Mouse (Mus musculus) kidney, postnatal 25 days (tissue): ENCODE measurements around the gene Il4i1.
A peak's percentile ranks its signal among the peaks of the same experiment; 100 is the strongest.

Experiments used
- DNase-seq, 2 experiments: peaks; one replicate each; pipeline ENCODE4 v3.0.0; 2021; ENCODE audit warnings: mixed read lengths in 2 of 2

Gene Il4i1

DNA sequence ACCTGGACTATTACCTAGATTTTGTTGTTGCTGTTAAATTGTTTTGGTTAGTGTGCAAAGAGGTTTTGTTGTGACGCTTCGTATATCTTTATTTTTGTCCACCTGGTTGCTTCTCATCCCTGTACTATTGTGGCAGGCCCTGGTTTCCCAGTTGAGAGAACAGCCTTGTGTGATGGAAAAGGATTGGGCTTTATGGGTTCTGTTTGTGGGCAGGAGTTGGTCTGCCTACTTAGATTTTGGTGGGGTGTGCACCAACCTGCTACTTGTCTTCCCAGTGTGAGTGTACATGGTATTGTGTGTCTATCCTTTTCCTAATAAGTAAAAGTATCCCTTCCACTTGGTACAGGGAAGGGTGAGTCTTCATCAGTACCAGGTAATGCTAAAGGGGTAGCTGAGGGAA is 3.2 kb downstream of the Il4i1 start:
- peak in 1 of 2 experiments; percentile 4 for DNase-seq

- peak in 1 of 2 experiments; percentile 36 for DNase-seq
Observed at GRCm38 (mm10) chr7:44819863-44820262, 3.7 kb downstream of the Il4i1 start.

- DNase-seq = peak in 1 of 2 experiments; percentile 5
Observed at GRCm38 (mm10) chr7:44820525-44820924, 4.3 kb downstream of the Il4i1 start.

DNA sequence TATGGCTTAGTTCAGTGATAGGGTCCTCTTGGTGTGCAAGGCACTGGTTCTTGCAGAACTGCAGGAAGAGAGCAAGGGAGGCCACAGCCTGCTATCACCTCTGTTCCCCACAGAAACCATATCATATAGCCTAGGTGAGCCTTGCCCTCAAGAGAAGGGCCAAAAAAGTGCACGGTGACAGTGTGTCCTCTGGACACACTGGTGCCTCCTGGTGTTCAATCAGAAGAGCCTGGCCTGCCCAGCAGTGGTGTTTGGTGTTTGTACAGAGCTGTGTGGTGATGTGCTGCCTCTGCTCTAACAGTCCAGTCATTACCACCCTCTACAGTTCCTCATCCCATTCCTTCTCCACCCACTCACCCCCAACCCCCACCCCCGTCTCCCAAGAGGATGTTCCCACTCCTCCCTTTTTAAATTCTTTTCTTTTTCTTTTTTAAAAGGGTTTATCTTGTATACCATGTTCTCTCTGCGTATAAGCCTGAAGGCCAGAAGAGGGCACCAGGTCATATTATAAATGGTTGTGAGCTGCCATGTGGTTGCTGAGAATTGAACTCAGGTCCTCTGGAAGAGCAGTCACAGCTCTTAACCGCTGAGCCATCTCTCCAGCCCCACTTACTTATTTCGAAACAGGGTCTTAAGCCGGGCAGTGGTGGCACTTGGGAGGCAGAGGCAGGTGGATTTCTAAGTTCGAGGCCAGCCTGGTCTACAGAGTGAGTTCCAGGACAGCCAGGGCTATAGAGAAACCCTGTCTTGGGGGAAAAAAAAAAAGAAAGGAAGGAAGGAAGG is 5.7 kb downstream of the Il4i1 start:
- peak; percentile 1 to 20 for DNase-seq

DNA sequence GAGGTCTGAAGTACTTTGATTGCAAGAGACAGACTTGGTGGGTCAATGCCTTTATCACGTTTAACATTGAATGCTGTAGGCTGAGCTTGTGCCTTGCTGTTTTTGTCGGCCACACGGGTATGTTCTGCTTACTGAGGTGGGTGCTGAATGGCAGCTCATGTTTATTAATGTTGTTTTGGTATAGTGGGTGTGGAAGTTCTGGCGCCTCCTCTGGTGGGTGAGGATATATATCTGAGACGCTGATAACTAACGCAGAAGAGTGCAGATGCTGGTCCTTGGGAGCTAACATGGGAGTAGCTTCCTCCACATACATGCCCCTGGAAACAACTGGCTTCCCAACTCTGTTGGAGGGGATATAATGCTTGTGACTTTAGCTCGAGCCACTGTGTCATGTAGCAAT is 7.2 kb downstream of the Il4i1 start:
- DNase-seq = peak in 1 of 2 experiments; percentile 5

GRCm38 (mm10) chr7:44824872-44825271 is 8.7 kb downstream of the Il4i1 start:
- peak; percentile 78 to 90 for DNase-seq

GRCm38 (mm10) chr7:44826771-44827170 is 10.6 kb downstream of the Il4i1 start:
- DNase-seq = no peak

DNA sequence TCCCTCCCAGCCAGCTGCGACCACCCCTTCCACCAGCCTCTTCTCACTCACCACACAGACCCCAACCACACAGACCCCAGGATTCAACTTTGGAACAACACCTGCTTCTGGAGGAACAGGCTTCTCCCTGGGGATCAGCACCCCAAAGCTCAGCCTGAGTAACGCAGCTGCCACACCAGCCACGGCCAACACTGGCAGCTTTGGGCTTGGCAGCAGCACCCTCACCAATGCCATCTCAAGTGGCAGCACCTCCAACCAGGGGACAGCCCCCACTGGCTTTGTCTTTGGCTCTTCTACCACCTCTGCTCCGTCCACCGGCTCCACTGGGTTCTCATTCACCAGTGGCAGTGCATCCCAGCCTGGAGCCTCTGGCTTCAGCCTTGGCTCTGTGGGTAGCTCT is 12.5 kb downstream of the Il4i1 start:
- no peak for DNase-seq

GRCm38 (mm10) chr7:44832763-44833162 is 16.6 kb downstream of the Il4i1 start:
- no peak for DNase-seq

DNA sequence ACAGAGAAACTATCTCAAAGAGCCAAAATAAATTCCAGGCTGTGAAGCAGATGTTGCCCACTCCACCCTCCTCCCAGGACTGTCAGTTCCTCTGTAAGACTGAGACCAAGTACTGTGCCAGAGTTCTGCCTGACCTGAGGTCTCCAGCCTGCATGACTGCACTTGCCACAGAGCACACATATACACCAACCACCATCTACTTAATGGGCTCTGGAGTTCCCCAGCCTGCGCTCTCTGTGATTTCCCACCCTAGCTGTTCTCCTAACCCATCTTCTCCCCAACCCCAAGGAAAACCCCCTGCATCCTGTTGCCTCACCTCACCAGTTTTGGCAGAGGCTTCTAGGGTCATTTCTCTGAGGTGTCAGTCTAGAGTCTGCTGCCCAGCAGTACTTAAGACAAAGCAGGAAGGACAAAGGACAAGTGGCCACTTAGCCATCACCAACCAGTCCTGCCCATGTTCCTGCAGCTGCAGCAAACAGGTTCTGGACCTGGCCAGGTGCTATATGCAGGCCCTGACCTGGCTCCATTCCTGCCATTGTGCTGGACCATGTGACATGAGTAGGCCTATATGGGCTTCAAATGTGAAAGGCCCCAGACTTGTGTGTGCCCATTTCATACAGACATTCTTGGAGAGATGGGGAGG is 19.3 kb downstream of the Il4i1 start:
- no peak for DNase-seq

GRCm38 (mm10) chr7:44836016-44836404 is 19.8 kb downstream of the Il4i1 start:
- DNase-seq = peak in 1 of 2 experiments; percentile 57

DNA sequence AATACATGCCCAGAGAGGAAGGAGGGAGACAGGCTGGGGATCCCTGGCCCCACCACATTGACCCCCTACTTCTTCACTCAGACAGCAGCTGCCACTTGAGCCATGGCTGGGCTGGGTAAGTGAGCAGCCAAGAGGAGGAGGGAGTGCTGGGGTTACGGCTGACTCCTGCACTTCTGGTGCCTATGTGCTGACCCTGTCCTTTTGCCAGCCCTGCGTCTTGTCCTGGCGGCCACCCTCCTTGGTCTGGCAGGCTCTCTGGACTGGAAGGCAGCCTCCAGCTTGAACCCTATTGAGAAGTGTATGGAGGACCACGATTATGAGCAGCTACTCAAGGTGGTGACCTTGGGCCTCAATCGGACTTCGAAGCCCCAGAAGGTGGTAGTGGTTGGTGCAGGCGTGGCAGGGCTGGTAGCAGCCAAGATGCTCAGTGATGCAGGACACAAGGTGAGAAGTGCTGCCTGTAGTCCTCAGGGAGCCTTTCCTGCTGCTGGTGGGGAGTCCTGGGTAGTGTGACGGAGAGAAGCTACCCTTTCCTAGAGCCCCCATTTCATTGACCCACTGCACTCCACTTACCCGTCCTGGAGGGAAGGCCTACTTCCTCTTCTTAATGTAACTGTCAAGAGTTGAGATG is 20.4 kb downstream of the Il4i1 start:
- DNase-seq = no peak

GRCm38 (mm10) chr7:44838073-44838472 is 21.9 kb downstream of the Il4i1 start:
- no peak for DNase-seq

- peak in 1 of 2 experiments; percentile 51 for DNase-seq
Observed at GRCm38 (mm10) chr7:44839171-44839490, 22.9 kb downstream of the Il4i1 start.

DNA sequence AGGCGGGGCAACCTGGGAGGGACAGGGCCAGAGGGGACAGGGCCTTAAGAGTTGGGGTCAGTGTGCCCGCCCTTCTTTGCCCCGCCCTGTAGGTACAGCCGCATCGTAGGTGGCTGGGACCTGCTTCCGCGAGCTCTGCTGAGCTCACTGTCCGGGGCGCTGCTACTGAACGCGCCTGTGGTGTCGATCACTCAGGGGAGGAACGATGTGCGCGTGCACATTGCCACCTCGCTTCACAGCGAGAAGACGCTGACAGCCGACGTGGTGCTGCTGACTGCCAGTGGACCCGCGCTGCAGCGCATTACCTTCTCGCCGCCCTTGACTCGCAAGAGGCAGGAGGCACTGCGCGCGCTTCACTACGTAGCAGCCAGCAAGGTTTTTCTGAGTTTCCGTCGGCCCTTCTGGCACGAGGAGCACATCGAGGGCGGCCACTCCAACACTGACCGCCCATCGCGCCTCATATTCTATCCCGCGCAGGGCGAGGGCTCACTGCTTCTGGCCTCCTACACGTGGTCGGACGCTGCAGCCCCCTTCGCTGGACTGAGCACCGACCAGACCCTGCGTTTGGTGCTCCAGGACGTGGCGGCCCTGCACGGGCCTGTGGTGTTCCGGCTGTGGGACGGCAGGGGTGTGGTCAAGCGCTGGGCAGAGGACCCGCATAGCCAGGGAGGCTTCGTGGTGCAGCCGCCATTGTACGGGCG is 23.5 kb downstream of the Il4i1 start:
- DNase-seq = peak; percentile 33 to 60

DNA sequence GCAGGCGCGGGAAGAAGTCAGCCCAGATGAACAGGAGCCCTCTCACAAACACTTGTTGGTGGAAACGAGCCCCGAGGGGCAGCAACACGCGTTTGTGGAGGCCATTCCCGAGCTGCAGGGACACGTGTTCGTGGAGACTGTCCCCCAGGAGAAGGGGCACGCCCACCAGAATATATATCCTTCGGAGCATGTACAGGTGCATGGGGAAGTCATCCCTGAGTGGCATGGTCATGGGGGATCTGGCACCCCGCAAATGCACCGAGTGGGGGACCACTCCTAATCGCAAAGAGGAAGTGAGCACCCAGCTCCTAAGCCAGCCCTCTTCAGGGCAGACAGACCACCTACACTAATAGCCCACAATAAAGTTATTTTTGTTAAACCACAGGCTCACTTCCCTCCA is 24.2 kb downstream of the Il4i1 start:
- DNase-seq = peak in 1 of 2 experiments; percentile 41

- DNase-seq = no peak
Observed at GRCm38 (mm10) chr7:44841825-44842463, 25.8 kb downstream of the Il4i1 start.

GRCm38 (mm10) chr7:44845006-44845405 is 28.8 kb downstream of the Il4i1 start:
- DNase-seq = peak in 1 of 2 experiments; percentile 36

DNA sequence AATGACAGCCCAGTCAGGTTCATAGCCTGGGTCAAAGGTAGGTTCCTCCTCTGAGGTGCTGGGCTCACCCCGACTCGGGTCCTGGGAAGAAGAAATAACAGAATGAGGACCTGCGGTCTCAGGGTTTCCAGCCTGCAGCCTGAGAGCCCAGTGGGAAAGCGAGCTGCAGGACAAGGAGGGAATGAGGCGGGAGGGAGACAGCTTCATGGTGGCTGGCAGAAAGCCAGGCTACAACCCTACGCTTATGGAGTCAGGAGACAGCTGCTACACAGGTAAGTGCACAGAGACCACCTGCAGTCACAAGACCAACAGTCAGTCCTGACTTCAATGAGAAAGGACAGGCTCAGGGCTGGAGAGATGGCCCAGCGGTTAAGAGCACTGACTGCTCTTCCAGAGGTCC is 30.6 kb downstream of the Il4i1 start:
- peak in 1 of 2 experiments; percentile 42 for DNase-seq

GRCm38 (mm10) chr7:44847772-44848171 is 31.6 kb downstream of the Il4i1 start:
- DNase-seq = no peak

DNA sequence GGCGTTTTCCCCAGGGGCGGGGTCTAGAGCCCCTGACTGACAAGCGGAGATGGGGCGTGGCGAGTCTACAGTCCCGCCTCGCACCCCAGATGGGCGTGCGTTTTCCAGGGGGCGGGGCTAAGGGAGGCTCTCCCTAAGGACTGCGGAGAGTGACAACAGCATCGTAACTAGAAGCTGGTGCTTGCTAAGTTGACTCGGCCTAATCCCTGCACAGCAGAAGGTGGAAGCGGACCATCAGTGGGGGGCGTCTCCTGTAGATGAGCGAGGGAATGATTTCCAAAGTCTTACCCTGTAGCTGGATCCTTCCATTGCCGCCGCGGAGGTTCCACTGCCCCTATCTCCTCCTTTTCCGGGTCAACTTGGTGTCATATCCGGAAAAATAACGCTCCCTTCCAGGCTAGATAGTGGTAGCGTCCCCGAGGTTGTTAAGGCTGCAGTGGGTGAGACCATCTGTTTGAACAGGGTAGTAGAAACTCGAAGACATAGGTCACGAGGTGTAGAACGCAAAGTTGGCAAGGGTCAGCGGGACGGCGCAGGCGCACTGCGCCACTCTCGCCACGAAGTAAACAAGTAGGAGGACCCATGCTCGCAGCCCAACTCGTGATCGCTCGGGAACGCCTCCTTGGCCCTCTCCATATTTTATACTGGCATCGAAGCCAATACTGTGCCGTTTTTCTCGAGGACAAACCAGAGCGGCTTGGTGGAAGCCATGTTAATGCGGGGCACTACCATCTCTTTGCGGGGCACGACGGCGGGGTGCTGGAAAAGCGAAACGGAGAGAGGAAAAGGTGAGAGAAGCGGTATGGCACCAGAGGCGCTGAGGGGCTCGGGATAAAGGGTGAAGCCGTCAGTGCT is 32.6 kb downstream of the Il4i1 start, which contains the start of the genes Akt1s1 and Tbc1d17:
TSS of gene Akt1s1 (plus strand) at position 431 of the 855 bp plus-strand sequence.
TSS of gene Tbc1d17 (minus strand) at position 519 of the 855 bp plus-strand sequence.
- peak; percentile 98 to 99 for DNase-seq
